Mouse (Mus musculus) left cerebral cortex, postnatal 10 days (tissue): ENCODE measurements around the gene Dusp14. TPM values are rescaled to one million over a fixed set of nuclear protein-coding genes. Genes with fewer than 3 reads are reported as not detected.

Experiments
- DNase-seq, 2 experiments: peaks; one replicate each; pipeline ENCODE4 v3.0.0; 2021 to 2022; ENCODE audit warnings: low spot score in 2 of 2, mixed read lengths in 1 of 2; ENCODE audit errors: extremely low spot score in 1 of 2
- intact Hi-C: fragments of 180-260 bp; cut with DNase I; formaldehyde crosslinking; loops from one replicate; pipeline ENCODE4 v1.15.1; 2025
- total RNA-seq, 2 experiments: library from RNA; stranded (reverse); gene quantifications; 2 replicates each; pipeline ENCODE4 v1.2.3; 2021

Dusp14 gene
- total RNA-seq, 2 experiments from 2014 or later: 28.2 to 29.4 TPM

- no peak for DNase-seq
- intact Hi-C loops: no loop called here
Observed at GRCm38 (mm10) chr11:84032559-84032958, 36.5 kb downstream of the Dusp14 start.

GRCm38 (mm10) chr11:84031971-84032370 is 37.1 kb downstream of the Dusp14 start:
- DNase-seq: no peak
- intact Hi-C loops: no loop called here

GRCm38 (mm10) chr11:84028271-84029028 is 40.6 kb downstream of the Dusp14 start:
- no peak for DNase-seq
- intact Hi-C loops: no loop called here

GRCm38 (mm10) chr11:84027231-84027630 is 41.8 kb downstream of the Dusp14 start:
- intact Hi-C loops: no loop called here
- no peak for DNase-seq

GRCm38 (mm10) chr11:84016810-84017508 is 52.1 kb downstream of the Dusp14 start:
- intact Hi-C loops: no loop called here
- no peak for DNase-seq

- DNase-seq: no peak
- intact Hi-C loops: no loop called here
Observed at GRCm38 (mm10) chr11:84016147-84016809, 52.8 kb downstream of the Dusp14 start.

- intact Hi-C loops: no loop called here
- DNase-seq: peak; percentile 24 to 47
Observed at GRCm38 (mm10) chr11:84013105-84013504, 56.0 kb downstream of the Dusp14 start.

- intact Hi-C loops: no loop called here
- no peak for DNase-seq
Observed at GRCm38 (mm10) chr11:84011576-84011975, 57.5 kb downstream of the Dusp14 start.

- intact Hi-C loops: no loop called here
- DNase-seq: no peak
Observed at GRCm38 (mm10) chr11:84011050-84011449, 58.0 kb downstream of the Dusp14 start.

- no peak for DNase-seq
- intact Hi-C loops: no loop called here
Observed at GRCm38 (mm10) chr11:84010411-84010810, 58.6 kb downstream of the Dusp14 start.

GRCm38 (mm10) chr11:84009001-84009400 is 60.1 kb downstream of the Dusp14 start:
- DNase-seq: no peak
- intact Hi-C loops: no loop called here

GRCm38 (mm10) chr11:84003986-84004385 is 65.1 kb downstream of the Dusp14 start:
- no peak for DNase-seq

GRCm38 (mm10) chr11:84001257-84001656 is 67.8 kb downstream of the Dusp14 start:
- no peak for DNase-seq
- intact Hi-C loops: no loop called here

More at GRCm38 (mm10) chr11:84003986-84004385, 65.1 kb downstream of the Dusp14 start:
- intact Hi-C loops: no loop called here

GRCm38 (mm10) chr11:83999411-83999915 is 69.6 kb downstream of the Dusp14 start:
- intact Hi-C loops: no loop called here

GRCm38 (mm10) chr11:83998993-83999392 is 70.1 kb downstream of the Dusp14 start:
- no peak for DNase-seq
- intact Hi-C loops: no loop called here

More at GRCm38 (mm10) chr11:83999411-83999915, 69.6 kb downstream of the Dusp14 start:
- no peak for DNase-seq

Other genes starting within 250 kb of the Dusp14 start
- gene Hnf1b, start 219.2 kb downstream of the Dusp14 start, total RNA-seq: under 1 TPM; 0.14 to 0.19 TPM
- 10 to 100 TPM; 12.4 to 12.5 TPM for gene Ddx52, start 127.2 kb downstream of the Dusp14 start, total RNA-seq
- 10 to 100 TPM; 46.6 to 50.9 TPM for gene Synrg, start 104.8 kb downstream of the Dusp14 start, total RNA-seq
- 10 to 100 TPM; 37.8 to 39.6 TPM for gene Tada2a, start 60.3 kb upstream of the Dusp14 start, total RNA-seq
- 100 to 1,000 TPM; 113 to 129 TPM for gene Acaca, start 60.4 kb upstream of the Dusp14 start, total RNA-seq
- gene Gm11437, start 98.2 kb upstream of the Dusp14 start, total RNA-seq: not detected